Mouse (Mus musculus) heart, adult 2 months (tissue): ENCODE results near the gene Rragd.

Experiments used
- CTCF ChIP-seq: fragments of 200-600 bp; IDR thresholded peaks from 2 replicates; pipeline ENCODE4 v1.8.1; 2022; ENCODE audit warnings: antibody characterized with exemption, mild to moderate bottlenecking, moderate library complexity
- POLR2A ChIP-seq: fragments of 200-500 bp; IDR thresholded peaks from 2 replicates; pipeline ENCODE4 v1.6.1; 2011; ENCODE audit warnings: mild to moderate bottlenecking, low read depth, low read length, control low read depth; ENCODE audit not compliant: insufficient read depth

DNA sequence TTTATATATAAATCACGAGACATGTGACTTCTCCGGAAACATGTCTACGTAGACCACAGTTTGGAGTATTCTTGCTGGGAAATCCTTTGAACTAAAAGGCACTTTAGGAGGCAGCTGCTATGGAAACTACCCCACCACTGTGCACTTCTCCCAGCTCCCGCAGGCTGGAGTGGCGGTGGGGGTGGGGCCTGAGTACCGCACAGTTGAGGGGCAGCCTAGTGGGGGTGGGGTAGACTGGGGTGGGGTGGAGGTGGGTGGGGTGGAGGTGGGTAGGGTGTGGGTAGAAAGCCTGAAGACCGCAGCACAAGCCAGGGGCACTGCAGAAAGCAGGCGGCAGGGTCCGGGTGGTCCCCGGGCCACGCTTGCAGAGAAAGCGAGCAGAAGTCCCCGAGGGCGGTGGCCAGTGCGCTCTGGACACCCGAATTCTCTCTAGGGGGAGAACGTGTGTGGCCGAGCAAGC lies at the start of gene Rragd:
- no peak for TF ChIP-seq CTCF
- TF ChIP-seq POLR2A: no peak
